Mouse (Mus musculus) spleen, postnatal 0 days (tissue): ENCODE measurements around the gene Ppp3r2. TPM values are rescaled to one million over a fixed set of nuclear protein-coding genes. Genes with fewer than 3 reads are reported as not detected.

Source experiments
- polyA plus RNA-seq: library from polyadenylated mRNA; unstranded; fragments of >200 nt; fragmentation: Nextera tagmentation; extraction: Ambion mirVana; gene quantifications from 2 replicates; pipeline ENCODE4 v1.2.1, GENCODE M21; 2015

The Ppp3r2 gene
- not detected in 2 replicates for polyA plus RNA-seq

DNA sequence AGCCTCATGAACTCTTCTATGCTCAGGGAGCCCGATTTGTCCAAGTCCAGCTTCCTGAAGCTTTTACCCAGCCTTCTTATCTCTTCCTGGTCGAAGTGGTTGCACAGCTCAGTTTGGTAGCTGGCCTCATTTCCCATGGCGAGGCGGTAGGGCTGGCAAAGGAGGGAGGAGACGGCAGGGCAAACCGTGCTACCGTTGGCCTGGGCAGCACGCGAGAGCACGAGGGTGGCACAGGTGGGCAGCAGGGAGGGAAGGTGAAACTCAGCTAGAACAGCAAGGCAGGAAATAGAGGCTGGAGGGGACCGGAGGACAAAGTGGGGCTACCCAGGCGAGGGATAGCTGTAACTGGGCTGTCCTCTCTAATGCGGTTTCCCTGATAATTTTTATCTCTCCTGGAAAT, at the start of gene Ppp3r2:
Gene Ppp3r2 (minus strand): TSS at position 213 of the 400 bp plus-strand sequence.

DNA sequence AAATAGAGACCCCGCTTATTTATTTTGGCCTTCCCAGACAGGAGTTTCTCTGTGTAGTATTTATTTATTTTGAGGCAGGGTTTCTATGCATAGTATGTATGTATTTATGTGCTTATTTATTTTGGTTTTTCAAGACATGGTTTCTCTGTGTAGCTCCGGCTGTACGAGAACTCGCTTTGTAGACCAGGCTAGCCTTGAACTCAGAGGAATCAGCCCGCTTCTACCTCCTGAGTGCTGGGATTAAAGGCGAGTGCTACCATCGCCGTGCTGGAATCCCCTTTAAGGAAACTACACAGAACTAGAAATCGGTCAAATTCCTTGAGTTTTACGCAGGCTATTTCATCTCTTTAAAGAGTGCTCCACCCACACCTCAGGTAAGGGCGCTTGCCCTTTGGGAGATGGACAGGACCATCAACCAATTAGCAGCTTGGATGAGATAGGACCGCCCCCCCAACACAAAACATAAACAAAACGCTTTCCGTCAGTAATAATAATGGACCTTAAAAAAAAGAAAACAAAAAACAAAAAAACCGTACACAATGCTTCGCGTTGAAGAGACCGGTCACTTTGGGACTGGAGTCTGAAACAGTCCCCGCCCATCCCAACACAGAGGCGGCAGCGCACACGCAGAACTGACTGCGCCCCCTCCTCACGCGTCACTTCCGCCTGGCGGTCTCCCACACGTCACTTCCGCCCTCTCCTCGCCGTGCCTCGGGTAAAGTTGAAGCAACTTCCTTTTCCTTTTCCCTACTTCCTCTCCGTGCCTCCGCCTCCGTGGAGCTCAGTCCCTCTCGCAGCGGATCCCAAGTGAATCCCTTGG, 50.3 kb downstream of the Ppp3r2 start, which contains the start of gene Rnf20:
Gene Rnf20 (plus strand): TSS at position 688 of the 820 bp plus-strand sequence.

Other genes with a start within 250 kb of the Ppp3r2 start
- 0.17 and 0.25 TPM in 2 replicates for gene Acnat1, start 208.1 kb downstream of the Ppp3r2 start, polyA plus RNA-seq
- 0.10 TPM in 1 of 2 replicates, not detected in the other for gene Baat, start 175.5 kb downstream of the Ppp3r2 start, polyA plus RNA-seq
- gene Mrpl50, start 160.9 kb downstream of the Ppp3r2 start, polyA plus RNA-seq = 30.1 and 30.3 TPM in 2 replicates
- 1.8 and 1.9 TPM in 2 replicates for gene Zfp189, start 160.8 kb downstream of the Ppp3r2 start, polyA plus RNA-seq
- gene Aldob, start 132.5 kb downstream of the Ppp3r2 start, polyA plus RNA-seq = 0.52 and 1.2 TPM in 2 replicates
- 5.4 and 7.7 TPM in 2 replicates for gene Tmem246, start 84.1 kb downstream of the Ppp3r2 start, polyA plus RNA-seq
- 21.4 and 23.0 TPM in 2 replicates for gene Rnf20, start 50.0 kb downstream of the Ppp3r2 start, polyA plus RNA-seq
- gene Grin3a, start 163.7 kb upstream of the Ppp3r2 start, polyA plus RNA-seq = 0.07 and 0.12 TPM in 2 replicates